Mouse (Mus musculus) MEL (cell line): ENCODE data around the gene 7530416G11Rik. TPM values are rescaled to one million over a fixed set of nuclear protein-coding genes. Genes with fewer than 3 reads are reported as not detected.

Source experiments
- DNase-seq: peaks from one replicate; pipeline ENCODE4 v3.0.0; 2011; ENCODE audit warnings: low read depth, low spot score
- H3K27ac ChIP-seq: 2 replicates; pipeline ENCODE4 v1.5.1; 2012; ENCODE audit warnings: low read depth, mild to moderate bottlenecking, control low read depth, low read length, moderate library complexity; ENCODE audit not compliant: control insufficient read depth
- H3K27me3 ChIP-seq, 2 experiments: fragments of 150-350 bp in 1 of 2; sonication (generic) in 1 of 2; 2 replicates each; pipeline ENCODE4 v1.6.1; 2012; ENCODE audit warnings: low read length in 2 of 2, mild to moderate bottlenecking in 2 of 2, improper control_type of control experiment in 1 of 2, moderate library complexity in 1 of 2; ENCODE audit not compliant: insufficient read depth in 2 of 2, control insufficient read depth in 1 of 2
- H3K36me3 ChIP-seq, 2 experiments: 2 replicates each; pipeline ENCODE4 v1.6.1; 2012 to 2014; ENCODE audit warnings: low read length in 2 of 2, improper control_type of control experiment in 1 of 2, inconsistent platforms in 1 of 2, mild to moderate bottlenecking in 1 of 2; ENCODE audit not compliant: insufficient read depth in 2 of 2, control insufficient read depth in 1 of 2
- H3K4me1 ChIP-seq, 2 experiments: fragments of 150-350 bp in 1 of 2; sonication (generic) in 1 of 2; 2 replicates each; pipeline ENCODE4 v1.6.1; 2012; ENCODE audit warnings: low read length in 2 of 2, improper control_type of control experiment in 1 of 2, mild to moderate bottlenecking in 1 of 2; ENCODE audit not compliant: insufficient read depth in 2 of 2, control insufficient read depth in 1 of 2
- H3K4me3 ChIP-seq, 2 experiments: fragments of 150-350 bp in 1 of 2; sonication (generic) in 1 of 2; 2 replicates each; pipeline ENCODE4 v1.5.1; 2012; ENCODE audit warnings: low read depth in 2 of 2, low read length in 2 of 2, mild to moderate bottlenecking in 2 of 2, moderate library complexity in 2 of 2, control low read depth in 1 of 2, improper control_type of control experiment in 1 of 2; ENCODE audit not compliant: control insufficient read depth in 1 of 2, insufficient read depth in 1 of 2
- H3K79me2 ChIP-seq: 2 replicates; pipeline ENCODE4 v1.6.1; 2012; ENCODE audit warnings: mild to moderate bottlenecking, low read length, moderate library complexity; ENCODE audit not compliant: control insufficient read depth, poor library complexity, insufficient read depth
- H3K9ac ChIP-seq: 2 replicates; pipeline ENCODE4 v1.6.1; 2012; ENCODE audit warnings: low read depth, mild to moderate bottlenecking, control low read depth, low read length, moderate library complexity; ENCODE audit not compliant: control insufficient read depth, poor library complexity, severe bottlenecking
- H3K9me3 ChIP-seq: fragments of 150-350 bp; sonication (generic); replicated peaks from 2 replicates; pipeline ENCODE4 v1.6.1; 2012; ENCODE audit warnings: mild to moderate bottlenecking, low read length, improper control_type of control experiment, moderate library complexity; ENCODE audit not compliant: insufficient read depth
- BHLHE40 ChIP-seq: IDR thresholded peaks from 2 replicates; pipeline ENCODE4 v1.6.1; 2012; ENCODE audit warnings: low read depth, mild to moderate bottlenecking, inconsistent platforms, low read length, improper control_type of control experiment, borderline replicate concordance
- CTCF ChIP-seq, 3 experiments: IDR thresholded peaks in 2 of 3; conservative IDR thresholded peaks in 1 of 3; 2 replicates each; pipeline ENCODE4 v1.5.1; 2011 to 2012; ENCODE audit warnings: low read length in 3 of 3, low read depth in 2 of 3, mild to moderate bottlenecking in 2 of 3, improper control_type of control experiment in 1 of 3, inconsistent platforms in 1 of 3, mixed read lengths in 1 of 3, moderate library complexity in 1 of 3; ENCODE audit not compliant: control insufficient read depth in 1 of 3, insufficient read depth in 1 of 3, poor library complexity in 1 of 3, severe bottlenecking in 1 of 3
- EP300 ChIP-seq, 2 experiments: IDR thresholded peaks; 2 replicates each; pipeline ENCODE4 v1.6.1; 2011; ENCODE audit warnings: improper control_type of control experiment in 2 of 2, low read length in 2 of 2, low read depth in 1 of 2, mild to moderate bottlenecking in 1 of 2
- ETS1 ChIP-seq: IDR thresholded peaks from 2 replicates; pipeline ENCODE4 v1.6.1; 2012; ENCODE audit warnings: low read depth, mild to moderate bottlenecking, inconsistent platforms, low read length, improper control_type of control experiment, moderate library complexity
- JUND ChIP-seq: IDR thresholded peaks from 2 replicates; pipeline ENCODE4 v1.6.1; 2011; ENCODE audit warnings: low read depth, mild to moderate bottlenecking, improper control_type of control experiment, low read length
- MAFK ChIP-seq: IDR thresholded peaks from 2 replicates; pipeline ENCODE4 v1.6.1; 2011; ENCODE audit warnings: low read depth, mild to moderate bottlenecking, low read length, improper control_type of control experiment, borderline replicate concordance
- MEF2A ChIP-seq: IDR thresholded peaks from 2 replicates; pipeline ENCODE4 v1.6.1; 2014; ENCODE audit warnings: low read depth, mild to moderate bottlenecking, inconsistent platforms, low read length, improper control_type of control experiment; ENCODE audit not compliant: poor library complexity, insufficient replicate concordance, severe bottlenecking; ENCODE audit errors: extremely low read depth
- MYC ChIP-seq: IDR thresholded peaks from 2 replicates; pipeline ENCODE4 v1.6.1; 2011; ENCODE audit warnings: low read depth, mild to moderate bottlenecking, low read length, improper control_type of control experiment, moderate library complexity
- POLR2AphosphoS2 ChIP-seq: IDR thresholded peaks from 2 replicates; pipeline ENCODE4 v1.6.1; 2011; ENCODE audit warnings: low read length, improper control_type of control experiment
- POLR2AphosphoS5 ChIP-seq: IDR thresholded peaks from 2 replicates; pipeline ENCODE4 v1.6.1; 2012; ENCODE audit warnings: low read depth, borderline replicate concordance, mild to moderate bottlenecking, inconsistent platforms, low read length, moderate library complexity, mixed read lengths
- USF1 ChIP-seq: IDR thresholded peaks from 2 replicates; pipeline ENCODE4 v1.6.1; 2014; ENCODE audit warnings: low read depth, mild to moderate bottlenecking, inconsistent platforms, low read length, improper control_type of control experiment, moderate library complexity
- USF2 ChIP-seq, 2 experiments: IDR thresholded peaks; 2 replicates each; pipeline ENCODE4 v1.6.1; 2011 to 2012; ENCODE audit warnings: improper control_type of control experiment in 2 of 2, low read length in 2 of 2, borderline replicate concordance in 1 of 2, inconsistent platforms in 1 of 2, low read depth in 1 of 2, mild to moderate bottlenecking in 1 of 2; ENCODE audit not compliant: insufficient read depth in 1 of 2
- ZKSCAN1 ChIP-seq: IDR thresholded peaks from 2 replicates; pipeline ENCODE4 v1.6.1; 2012; ENCODE audit warnings: low read depth, mild to moderate bottlenecking, inconsistent platforms, low read length, improper control_type of control experiment, moderate library complexity
- polyA plus RNA-seq, 2 experiments: library from polyadenylated mRNA; stranded (reverse) in 1 of 2; unstranded in 1 of 2; fragments of >175 nt in 1 of 2; fragments of >200 nt in 1 of 2; gene quantifications; 2 replicates each; pipeline versions ENCODE4 v1.2.1 to v1.2.4; 2012; ENCODE audit warnings: low replicate concordance in 2 of 2, low read depth in 1 of 2; ENCODE audit not compliant: insufficient read length in 2 of 2, insufficient read depth in 1 of 2, missing spikeins in 1 of 2
- total RNA-seq: library from RNA; depleted of rRNA; stranded (reverse); fragments of 300-350 nt; gene quantifications from 2 replicates; pipeline ENCODE4 v1.2.3, GENCODE M21; 2012

The 7530416G11Rik gene
- total and polyA plus RNA-seq, 3 experiments: not detected

- Histone ChIP-seq H3K9ac (no peak overlapping the region), H3K79me2 (no peaks in the 10 kb centered on the region), H3K4me1 (no peaks in the 10 kb centered on the region), H3K4me3 (no peak overlapping the region), H3K27me3 (no peaks in the 10 kb centered on the region), H3K27ac (no peak overlapping the region), H3K9me3 (no peaks in the 10 kb centered on the region), H3K36me3 (no peaks in the 10 kb centered on the region)
- no peak for DNase-seq
- TF ChIP-seq JUND: no peak
Observed at GRCm38 (mm10) chr15:85458631-85459082, 44.4 kb downstream of the 7530416G11Rik start.

DNA sequence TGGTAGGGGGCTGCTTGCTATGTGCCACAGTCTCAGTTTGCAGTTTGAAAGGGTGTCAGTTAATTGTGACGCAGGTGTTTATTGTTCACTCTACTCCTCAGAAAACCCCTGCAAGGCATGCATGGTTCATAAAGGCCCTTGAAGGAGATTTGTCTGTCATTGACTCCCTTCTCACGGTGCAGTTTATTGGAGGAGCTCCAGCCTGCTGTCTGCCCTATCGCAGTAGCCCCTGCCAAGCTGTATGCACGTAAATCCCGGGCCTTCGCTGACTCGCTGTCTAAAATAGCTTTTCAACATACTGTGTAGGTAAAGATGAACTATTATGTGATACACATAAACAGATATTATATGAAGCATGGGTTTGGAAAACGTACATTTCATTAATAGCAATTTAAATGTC lies 45.2 kb downstream of the 7530416G11Rik start:
- DNase-seq: no peak
- no peak overlapping the region for H3K9ac ChIP-seq
- H3K27me3 ChIP-seq: no peaks in the 10 kb centered on the region
- TF ChIP-seq USF2 (IDR thresholded peaks at IDR 0.05; ENCODE audit: borderline replicate concordance in 1 of 2, insufficient read depth in 1 of 2, low read depth in 1 of 2, low read length in 2 of 2) (no peak), BHLHE40 (no peak), ETS1 (no peak), JUND (no peak), ZKSCAN1 (no peak), MEF2A (no peak), EP300 (IDR thresholded peaks at IDR 0.05; ENCODE audit: low read depth in 1 of 2, low read length in 2 of 2) (no peak), USF1 (no peak), POLR2AphosphoS5 (no peak), CTCF (IDR thresholded peaks at IDR 0.05 in 2 of 3, conservative IDR thresholded peaks at IDR 0.05 in 1 of 3; ENCODE audit: control insufficient read depth in 1 of 3, insufficient read depth in 1 of 3, low read depth in 2 of 3, low read length in 3 of 3, poor library complexity in 1 of 3, severe bottlenecking in 1 of 3) (no peak), MAFK (no peak), MYC (no peak)
- TF ChIP-seq, all 39 proteins: peak for 0
- H3K9me3 ChIP-seq: no peaks in the 10 kb centered on the region
- H3K36me3 ChIP-seq: no peaks in the 10 kb centered on the region
- H3K27ac ChIP-seq: no peak overlapping the region
- no peak overlapping the region for H3K4me3 ChIP-seq
- no peaks in the 10 kb centered on the region for H3K79me2 ChIP-seq
- no peaks in the 10 kb centered on the region for H3K4me1 ChIP-seq

GRCm38 (mm10) chr15:85456891-85457290 lies 46.1 kb downstream of the 7530416G11Rik start:
- no peak overlapping the region for H3K4me3 ChIP-seq
- no peak for TF ChIP-seq POLR2AphosphoS2
- no peak overlapping the region for H3K9ac ChIP-seq
- no peaks in the 10 kb centered on the region for H3K9me3 ChIP-seq
- H3K79me2 ChIP-seq: no peaks in the 10 kb centered on the region
- no peaks in the 10 kb centered on the region for H3K36me3 ChIP-seq
- no peak for DNase-seq
- no peaks in the 10 kb centered on the region for H3K4me1 ChIP-seq
- H3K27me3 ChIP-seq: no peaks in the 10 kb centered on the region
- H3K27ac ChIP-seq: no peak overlapping the region
